Mouse (Mus musculus) brain, embryonic 18.5 days (tissue): ENCODE results near the gene Snx29.
"Not testable (repeated sequence)": the region's sequence is repeated elsewhere in the genome, so short reads cannot be mapped to it uniquely, and the experiment has no call there.

Experiments used
- DNase-seq: peaks from one replicate; pipeline ENCODE4 v3.0.0-alpha.2; 2012; ENCODE audit warnings: low read depth, low spot score

Gene Snx29

GRCm38 (mm10) chr16:11322409-11323323 lies at the start of gene Snx29:
Gene Snx29 (plus strand): TSS chr16:11322908.
- DNase-seq, result peak; percentile 82

- no peak for DNase-seq
Measured at GRCm38 (mm10) chr16:11276888-11277287, 45.8 kb upstream of the Snx29 start.

GRCm38 (mm10) chr16:11278778-11279177 lies 43.9 kb upstream of the Snx29 start:
- no peak for DNase-seq

- DNase-seq, result no peak
Measured at GRCm38 (mm10) chr16:11282655-11283232, 40.0 kb upstream of the Snx29 start.

GRCm38 (mm10) chr16:11284881-11285280 lies 37.8 kb upstream of the Snx29 start:
- no peak for DNase-seq

GRCm38 (mm10) chr16:11285949-11286348 lies 36.8 kb upstream of the Snx29 start:
- DNase-seq, result no peak

- not testable (repeated sequence) for DNase-seq
Measured at GRCm38 (mm10) chr16:11288873-11289272, 33.8 kb upstream of the Snx29 start.

- DNase-seq, result not testable (repeated sequence)
Measured at GRCm38 (mm10) chr16:11295583-11295982, 27.1 kb upstream of the Snx29 start.

- not testable (repeated sequence) for DNase-seq
Measured at GRCm38 (mm10) chr16:11297700-11298099, 25.0 kb upstream of the Snx29 start.

- no peak for DNase-seq
Measured at GRCm38 (mm10) chr16:11303741-11304140, 19.0 kb upstream of the Snx29 start.

- no peak for DNase-seq
Measured at GRCm38 (mm10) chr16:11305531-11305930, 17.2 kb upstream of the Snx29 start.

GRCm38 (mm10) chr16:11313512-11313911 lies 9.2 kb upstream of the Snx29 start, which contains the start of gene Tnfrsf17:
Gene Tnfrsf17 (plus strand): TSS chr16:11313812.
- DNase-seq, result no peak

GRCm38 (mm10) chr16:11315786-11316320 lies 6.9 kb upstream of the Snx29 start:
- no peak for DNase-seq

- no peak for DNase-seq
Measured at GRCm38 (mm10) chr16:11316748-11317147, 6.0 kb upstream of the Snx29 start.

GRCm38 (mm10) chr16:11317324-11317723 lies 5.4 kb upstream of the Snx29 start:
- DNase-seq, result no peak

- no peak for DNase-seq
Measured at GRCm38 (mm10) chr16:11323324-11324051, 780 bp downstream of the Snx29 start.

- no peak for DNase-seq
Measured at GRCm38 (mm10) chr16:11330081-11330800, 7.5 kb downstream of the Snx29 start.

GRCm38 (mm10) chr16:11331030-11331429 lies 8.3 kb downstream of the Snx29 start:
- no peak for DNase-seq

- no peak for DNase-seq
Measured at GRCm38 (mm10) chr16:11343292-11343815, 20.6 kb downstream of the Snx29 start.

- DNase-seq, result no peak
Measured at GRCm38 (mm10) chr16:11351903-11352302, 29.2 kb downstream of the Snx29 start.

GRCm38 (mm10) chr16:11359173-11359572 lies 36.5 kb downstream of the Snx29 start:
- no peak for DNase-seq
